Mouse (Mus musculus) lung, postnatal 0 days (tissue): ENCODE measurements around the gene D6Ertd527e.
"Not testable (repeated sequence)": the region's sequence is repeated elsewhere in the genome, so short reads cannot be mapped to it uniquely, and the experiment has no call there.

Source experiments
- CTCF ChIP-seq: IDR thresholded peaks from 2 replicates; pipeline ENCODE4 v1.5.1; 2016; ENCODE audit warnings: antibody characterized with exemption, mild to moderate bottlenecking
- EP300 ChIP-seq: IDR thresholded peaks from 2 replicates; pipeline ENCODE4 v1.6.1; 2016; ENCODE audit warnings: antibody characterized with exemption, mild to moderate bottlenecking, control low read depth

- TF ChIP-seq CTCF, EP300: not testable (repeated sequence)
Observed at GRCm38 (mm10) chr6:87093631-87094030, 10.9 kb upstream of the D6Ertd527e start.
